23 mouse cellular contexts compared by ENCODE assay signal in genomic region chr5:4654186-4654585, GRCm38 (mm10).
DNase-seq lines count a peak whose midpoint lies in the region; ATAC-seq and TF ChIP-seq lines count a peak whose summit lies in the region.
"Had no signal": no experiment of that assay in that cellular context is flagged by ENCODE, and none has a peak within 500 bp of the region (broad histone marks: within the 10 kb centered on the region; RNA-seq: fewer than 3 reads in every experiment).

No protein-coding gene starts in this region.

- no peak overlapping the region for H3K4me3 ChIP-seq in heart, adult 2 months
- H3K4me3 ChIP-seq in heart, embryonic 10.5 days, result no peak overlapping the region
- H3K4me3 ChIP-seq in lung, postnatal 0 days (ENCODE audit: low read depth, low read length), result no peak overlapping the region
- H3K4me3 ChIP-seq in forebrain, embryonic 12.5 days (replicated peaks), result no peak overlapping the region
- H3K4me3 ChIP-seq: embryonic facial prominence, embryonic 15.5 days; forebrain, embryonic 10.5 days; limb, embryonic 12.5 days; stomach, embryonic 15.5 days had no signal

- peak; percentile 22 to 38 for DNase-seq in heart, adult 2 months
- DNase-seq in heart, embryonic 10.5 days (ENCODE audit: low spot score), result no peak
- peak; percentile 25 for DNase-seq in lung, postnatal 10 days
- no peak for DNase-seq in lung, postnatal 0 days (ENCODE audit: low spot score)
- peak; percentile 52 for DNase-seq in NIH3T3 (ENCODE audit: low read depth)
- DNase-seq in heart, postnatal 14 days, result peak; percentile 6 to 37
- no peak for DNase-seq in layer of hippocampus, adult 8-10 months (ENCODE audit: low spot score in 2 of 2)
- DNase-seq: adrenal gland, postnatal 25 days; cerebellum, adult 11 months; cerebellum, postnatal 10 days; gastrocnemius, postnatal 14 days; kidney, postnatal 25 days; right cerebral cortex, postnatal 14 days; thymus, adult 18-20 months; thymus, postnatal 4 days had no signal

- no peak overlapping the region for H3K27ac ChIP-seq in heart, adult 2 months
- no peak overlapping the region for H3K27ac ChIP-seq in heart, embryonic 10.5 days
- no peak overlapping the region for H3K27ac ChIP-seq in lung, postnatal 0 days (ENCODE audit: low read length)
- no peak overlapping the region for H3K27ac ChIP-seq in forebrain, embryonic 12.5 days
- H3K27ac ChIP-seq: embryonic facial prominence, embryonic 15.5 days; forebrain, embryonic 10.5 days; limb, embryonic 12.5 days; liver, embryonic 14.5 days; stomach, embryonic 15.5 days had no signal

- TF ChIP-seq EP300 in heart, adult 2 months (IDR thresholded peaks at IDR 0.05; ENCODE audit: insufficient read depth, low read depth, low read length), result no peak
- TF ChIP-seq EP300 in lung, postnatal 0 days (IDR thresholded peaks at IDR 0.05), result no peak

- no peak for TF ChIP-seq POLR2A in heart, adult 2 months (IDR thresholded peaks at IDR 0.05; ENCODE audit: insufficient read depth, low read depth, low read length)

- no peak for ATAC-seq in lung, postnatal 0 days
- ATAC-seq in forebrain, embryonic 12.5 days (ENCODE audit: low FRiP score), result no peak
- ATAC-seq: hindbrain, embryonic 16.5 days; intestine, postnatal 0 days had no signal

- H3K27me3 ChIP-seq in heart, adult 2 months (ENCODE audit: control insufficient read depth, insufficient read depth, low read length), result no peaks in the 10 kb centered on the region
- no peaks in the 10 kb centered on the region for H3K27me3 ChIP-seq in heart, embryonic 10.5 days (ENCODE audit: insufficient read depth, poor library complexity, severe bottlenecking)
- no peaks in the 10 kb centered on the region for H3K27me3 ChIP-seq in lung, postnatal 0 days (replicated peaks; ENCODE audit: insufficient read depth, low read length)
- H3K27me3 ChIP-seq in forebrain, embryonic 12.5 days, result no peaks in the 10 kb centered on the region
- H3K27me3 ChIP-seq: embryonic facial prominence, embryonic 15.5 days; limb, embryonic 12.5 days; stomach, embryonic 15.5 days had no signal

- H3K79me2 ChIP-seq in heart, adult 2 months (replicated peaks; ENCODE audit: control insufficient read depth, insufficient read depth, low read length), result no peaks in the 10 kb centered on the region

- no peak overlapping the region for H3K4me2 ChIP-seq in lung, postnatal 0 days (replicated peaks; ENCODE audit: low read depth, low read length)
- H3K4me2 ChIP-seq in forebrain, embryonic 12.5 days, result no peak overlapping the region
- H3K4me2 ChIP-seq: embryonic facial prominence, embryonic 15.5 days; limb, embryonic 12.5 days; stomach, embryonic 15.5 days had no signal

- H3K4me1 ChIP-seq in heart, adult 2 months (ENCODE audit: control insufficient read depth, insufficient read depth, low read length), result no peaks in the 10 kb centered on the region; the same call in 1 of the 2 replicates
- no peaks in the 10 kb centered on the region for H3K4me1 ChIP-seq in heart, embryonic 10.5 days
- no peaks in the 10 kb centered on the region for H3K4me1 ChIP-seq in lung, postnatal 0 days (ENCODE audit: insufficient read depth, low read depth, low read length)
- peaks cover 21% of the 10 kb centered on the region for H3K4me1 ChIP-seq in forebrain, embryonic 12.5 days
- H3K4me1 ChIP-seq: embryonic facial prominence, embryonic 15.5 days; stomach, embryonic 15.5 days had no signal

- intact Hi-C loops in heart, adult 2 months (cut with DNase I), result no loop called here
- intact Hi-C loops in heart, postnatal 14 days (cut with DNase I), result no loop called here

- TF ChIP-seq CTCF in heart, adult 2 months (IDR thresholded peaks at IDR 0.05), result no peak
- no peak for TF ChIP-seq CTCF in lung, postnatal 0 days (IDR thresholded peaks at IDR 0.05)

- no peaks in the 10 kb centered on the region for H3K9me3 ChIP-seq in heart, embryonic 10.5 days
- no peaks in the 10 kb centered on the region for H3K9me3 ChIP-seq in lung, postnatal 0 days (ENCODE audit: low read length)
- 0 out of 2 replicates have a peak, but pooled peaks cover 3% of the 10 kb centered on the region for H3K9me3 ChIP-seq in forebrain, embryonic 12.5 days
- H3K9me3 ChIP-seq: embryonic facial prominence, embryonic 15.5 days had no signal

- no peak overlapping the region for H3K9ac ChIP-seq in heart, adult 2 months (ENCODE audit: low read depth, low read length)
- no peak overlapping the region for H3K9ac ChIP-seq in lung, postnatal 0 days (replicated peaks; ENCODE audit: low read depth)
- H3K9ac ChIP-seq in forebrain, embryonic 12.5 days, result no peak overlapping the region
- H3K9ac ChIP-seq: embryonic facial prominence, embryonic 15.5 days; limb, embryonic 12.5 days; liver, embryonic 14.5 days; stomach, embryonic 15.5 days had no signal

- H3K36me3 ChIP-seq in heart, adult 2 months (ENCODE audit: control insufficient read depth, insufficient read depth, low read length), result no peaks in the 10 kb centered on the region
- H3K36me3 ChIP-seq in heart, embryonic 10.5 days, result no peaks in the 10 kb centered on the region
- no peaks in the 10 kb centered on the region for H3K36me3 ChIP-seq in lung, postnatal 0 days (ENCODE audit: insufficient read depth, low read length)
- H3K36me3 ChIP-seq in forebrain, embryonic 12.5 days (replicated peaks), result no peaks in the 10 kb centered on the region
- H3K36me3 ChIP-seq: embryonic facial prominence, embryonic 15.5 days; forebrain, embryonic 10.5 days; limb, embryonic 12.5 days; stomach, embryonic 15.5 days had no signal

Comparison
In these comparisons a context has a peak if more than half of its experiments do, and no peak if none do; other contexts are left out.
1. DNase-seq: peak in heart, adult 2 months (2 of 2), lung, postnatal 10 days (single experiment), NIH3T3 (single experiment) and heart, postnatal 14 days (2 of 2); none in heart, embryonic 10.5 days (single experiment), lung, postnatal 0 days (single experiment) and layer of hippocampus, adult 8-10 months (0 of 2).